Comparison of ENCODE assay signal across 9 mouse cellular contexts in the genomic region with DNA sequence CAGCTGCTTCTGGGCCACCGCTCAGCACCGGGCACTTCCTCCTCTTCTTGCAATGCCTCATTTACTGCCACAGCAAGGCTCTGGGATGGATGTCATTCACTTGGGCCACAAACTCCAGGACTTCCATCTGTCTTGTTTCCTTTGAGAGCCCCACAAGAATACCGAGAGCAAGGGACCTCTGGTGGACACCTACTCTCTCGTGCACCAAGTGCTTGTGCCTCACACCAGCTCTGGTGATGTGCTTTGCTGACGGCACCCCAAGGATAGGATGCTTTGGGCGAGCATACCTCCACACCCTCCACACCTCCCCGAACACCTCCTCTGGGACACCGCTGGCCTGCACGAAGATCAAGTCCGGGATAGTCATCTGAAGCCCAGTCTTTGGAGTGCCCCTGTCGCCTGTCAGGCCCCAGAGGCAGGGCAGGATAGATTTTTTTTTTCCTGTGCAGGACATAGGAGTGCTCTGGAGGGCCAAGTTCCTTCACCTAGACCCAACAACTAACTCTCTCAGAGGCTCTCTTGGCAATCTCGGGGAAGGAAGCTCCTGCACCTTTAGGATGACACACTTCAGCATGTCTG. TPM values are rescaled to one million over a fixed set of nuclear protein-coding genes. Genes with fewer than 3 reads are reported as not detected.
A peak's percentile ranks its signal among the peaks of the same experiment; 100 is the strongest.
DNase-seq lines count a peak whose midpoint lies in the region; ATAC-seq and TF ChIP-seq lines count a peak whose summit lies in the region.
"Had no signal": no experiment of that assay in that cellular context is flagged by ENCODE, and none has a peak within 500 bp of the region (broad histone marks: within the 10 kb centered on the region; RNA-seq: fewer than 3 reads in every experiment).

No protein-coding gene starts in this region.

- TF ChIP-seq EP300 in heart, postnatal 0 days (IDR thresholded peaks at IDR 0.05; ENCODE audit: low read depth): no peak

- no peak for DNase-seq in heart, postnatal 0 days (ENCODE audit: low spot score)
- no peak for DNase-seq in heart, adult 18-20 months
- peak; percentile 14 for DNase-seq in cerebellum, adult 11-12 months
- DNase-seq in midbrain, embryonic 11.5 days (ENCODE audit: low spot score, missing footprints): peak; percentile 82
- no peak for DNase-seq in B cell, adult 2 months
- no peak for DNase-seq in adrenal gland, adult (ENCODE audit: inconsistent age in 2 of 2, low spot score in 1 of 2)

- H3K27ac ChIP-seq in heart, postnatal 0 days (ENCODE audit: low read depth): no peak overlapping the region
- no peak overlapping the region for H3K27ac ChIP-seq in forebrain, embryonic 15.5 days (replicated peaks)
- H3K27ac ChIP-seq in midbrain, embryonic 11.5 days (ENCODE audit: low read depth, low read length): no peak overlapping the region

- no peak for TF ChIP-seq CTCF in heart, postnatal 0 days (IDR thresholded peaks at IDR 0.05; ENCODE audit: low read depth)

- no peaks in the 10 kb centered on the region for H3K9me3 ChIP-seq in heart, postnatal 0 days (replicated peaks; ENCODE audit: control insufficient read depth, low read length)
- H3K9me3 ChIP-seq in forebrain, embryonic 15.5 days: no peaks in the 10 kb centered on the region
- no peaks in the 10 kb centered on the region for H3K9me3 ChIP-seq in midbrain, embryonic 11.5 days (ENCODE audit: control insufficient read depth, low read length)

- no peaks in the 10 kb centered on the region for H3K36me3 ChIP-seq in heart, postnatal 0 days (replicated peaks; ENCODE audit: control insufficient read depth, insufficient read depth, low read length)
- no peaks in the 10 kb centered on the region for H3K36me3 ChIP-seq in forebrain, embryonic 15.5 days
- H3K36me3 ChIP-seq in midbrain, embryonic 11.5 days (ENCODE audit: control insufficient read depth, insufficient read depth, low read length): no peaks in the 10 kb centered on the region

- WGBS in heart, postnatal 0 days: 40% methylated on average over 12 of the region's 12 CpGs
- 50% methylated on average over 12 of the region's 12 CpGs for WGBS in forebrain, embryonic 15.5 days
- 47% methylated on average over 12 of the region's 12 CpGs for WGBS in midbrain, embryonic 11.5 days

- peaks cover 19% of the 10 kb centered on the region; the same call in 1 of the 2 replicates for H3K27me3 ChIP-seq in heart, postnatal 0 days (ENCODE audit: control insufficient read depth, insufficient read depth, low read length)
- no peaks in the 10 kb centered on the region for H3K27me3 ChIP-seq in forebrain, embryonic 15.5 days
- H3K27me3 ChIP-seq in midbrain, embryonic 11.5 days (ENCODE audit: control insufficient read depth, insufficient read depth, low read length): peaks cover 11% of the 10 kb centered on the region; the same call in 1 of the 2 replicates

- no peaks in the 10 kb centered on the region for H3K4me1 ChIP-seq in heart, postnatal 0 days (ENCODE audit: control insufficient read depth, insufficient read depth)
- no peaks in the 10 kb centered on the region for H3K4me1 ChIP-seq in forebrain, embryonic 15.5 days
- H3K4me1 ChIP-seq in midbrain, embryonic 11.5 days (ENCODE audit: control insufficient read depth, insufficient read depth, low read length): no peaks in the 10 kb centered on the region

- H3K9ac ChIP-seq in heart, postnatal 0 days (replicated peaks; ENCODE audit: low read depth, low read length): no peak overlapping the region
- peak overlapping the region; percentile 59 for H3K9ac ChIP-seq in forebrain, embryonic 15.5 days (replicated peaks)
- H3K9ac ChIP-seq in midbrain, embryonic 11.5 days (ENCODE audit: low read length): peak overlapping the region; percentile 64

- no peak for ATAC-seq in heart, postnatal 0 days (ENCODE audit: insufficient read depth, low read depth)
- ATAC-seq in forebrain, embryonic 15.5 days (replicated peaks): peak; percentile 31; the same call in 1 of the 2 replicates
- ATAC-seq in midbrain, embryonic 11.5 days (ENCODE audit: low FRiP score): peak; percentile 18; the same call in 1 of the 2 replicates
- ATAC-seq in inflammation-experienced regulatory T-cells, adult 6 months: no peak

- peak overlapping the region; percentile 74 for H3K4me2 ChIP-seq in heart, postnatal 0 days (ENCODE audit: low read depth, low read length)
- peak overlapping the region; percentile 49 for H3K4me2 ChIP-seq in forebrain, embryonic 15.5 days (replicated peaks)
- H3K4me2 ChIP-seq in midbrain, embryonic 11.5 days: peak overlapping the region; percentile 57

- H3K4me3 ChIP-seq in heart, postnatal 0 days (ENCODE audit: low read depth, low read length): peak overlapping the region; percentile 55
- H3K4me3 ChIP-seq in forebrain, embryonic 15.5 days: peak overlapping the region; percentile 49
- H3K4me3 ChIP-seq in midbrain, embryonic 11.5 days (ENCODE audit: low read depth, low read length): peak overlapping the region; percentile 44

RNA-seq across cellular contexts. Expression of a gene that starts 4.9 kb away (rescaled TPM):
- not detected in 2 replicates for total RNA-seq in heart, postnatal 0 days (2014; rRNA removed; ENCODE audit: low replicate concordance)
- not detected in 2 replicates for polyA plus RNA-seq in heart, postnatal 0 days (2015; fragmentation: Nextera tagmentation; extraction: Ambion mirVana)
- total RNA-seq in heart, adult 18-20 months (2021): not detected
- polyA plus RNA-seq in forebrain, embryonic 15.5 days (2015; fragmentation: Nextera tagmentation; extraction: Ambion mirVana): not detected in 2 replicates
- polyA plus RNA-seq in midbrain, embryonic 11.5 days (2014; fragmentation: Nextera tagmentation; extraction: Ambion mirVana): not detected in 2 replicates
- polyA plus RNA-seq in inflammation-experienced regulatory T-cells, adult 6 months (2017; shearing (Covaris generic)): not detected

RNA-seq across cellular contexts. Expression of a gene that starts 24.4 kb away (rescaled TPM):
- not detected in 2 replicates for total RNA-seq in heart, postnatal 0 days (2014; rRNA removed; ENCODE audit: low replicate concordance)
- not detected in 2 replicates for polyA plus RNA-seq in heart, postnatal 0 days (2015; fragmentation: Nextera tagmentation; extraction: Ambion mirVana)
- total RNA-seq in heart, adult 18-20 months (2021): not detected
- polyA plus RNA-seq in forebrain, embryonic 15.5 days (2015; fragmentation: Nextera tagmentation; extraction: Ambion mirVana): not detected in 2 replicates
- not detected in 2 replicates for polyA plus RNA-seq in midbrain, embryonic 11.5 days (2014; fragmentation: Nextera tagmentation; extraction: Ambion mirVana)
- not detected for polyA plus RNA-seq in inflammation-experienced regulatory T-cells, adult 6 months (2017; shearing (Covaris generic))
- polyA plus RNA-seq: gonadal fat pad, adult 2 months had no signal

RNA-seq across cellular contexts. Expression of a gene that starts 24.6 kb away (rescaled TPM):
- 1.4 TPM in 1 of 2 replicates, not detected in the other for total RNA-seq in heart, postnatal 0 days (2014; rRNA removed; ENCODE audit: low replicate concordance)
- polyA plus RNA-seq in heart, postnatal 0 days (2015; fragmentation: Nextera tagmentation; extraction: Ambion mirVana): 0.15 and 0.18 TPM in 2 replicates
- under 1 TPM in 1 of 2 experiments, not detected in 1; 0.26 TPM for total RNA-seq in heart, adult 18-20 months (2021)
- 1.0 and 1.9 TPM in 2 replicates for polyA plus RNA-seq in forebrain, embryonic 15.5 days (2015; fragmentation: Nextera tagmentation; extraction: Ambion mirVana)
- 0.38 and 0.55 TPM in 2 replicates for polyA plus RNA-seq in midbrain, embryonic 11.5 days (2014; fragmentation: Nextera tagmentation; extraction: Ambion mirVana)
- polyA plus RNA-seq in inflammation-experienced regulatory T-cells, adult 6 months (2017; shearing (Covaris generic)): not detected

Comparison
In these comparisons a context has a peak if more than half of its experiments do, and no peak if none do; other contexts are left out.
1. ATAC-seq: peak in forebrain, embryonic 15.5 days (single experiment) and midbrain, embryonic 11.5 days (single experiment); none in heart, postnatal 0 days (single experiment) and inflammation-experienced regulatory T-cells, adult 6 months (single experiment).
2. DNase-seq: peak in cerebellum, adult 11-12 months (single experiment) and midbrain, embryonic 11.5 days (single experiment); none in heart, postnatal 0 days (single experiment), heart, adult 18-20 months (0 of 2), B cell, adult 2 months (0 of 2) and adrenal gland, adult (0 of 2).
3. Peak in every context shown above with its lines, with median percentiles within 50 percentile points of each other: H3K4me2 ChIP-seq and H3K4me3 ChIP-seq.